Mouse (Mus musculus): ENCODE data around the gene Col11a2. TPM values are rescaled to one million over a fixed set of nuclear protein-coding genes. Genes with fewer than 3 reads are reported as not detected.
"Not testable (repeated sequence)": the region's sequence is repeated elsewhere in the genome, so short reads cannot be mapped to it uniquely, and the experiment has no call there.

Col11a2 gene
- polyA plus RNA-seq, 1 experiment = 0.94 TPM

GRCm38 (mm10) chr17:33999341-34000149 is 39.7 kb upstream of the Col11a2 start:
- H3K79me2 ChIP-seq (ENCODE audit: control insufficient read depth, insufficient read depth) = no peaks in the 10 kb centered on the region
- H3ac ChIP-seq (ENCODE audit: control insufficient read depth, insufficient read length) = peak overlapping the region; percentile 46
- no peak for TF ChIP-seq POLR2AphosphoS2 (IDR thresholded peaks at IDR 0.05; ENCODE audit: insufficient read length, low read depth)
- no peak overlapping the region for H3K4me2 ChIP-seq (ENCODE audit: low read depth)
- no peaks in the 10 kb centered on the region for H3K27me3 ChIP-seq (ENCODE audit: control insufficient read depth, insufficient read depth, insufficient read length)
- H3K36me3 ChIP-seq (ENCODE audit: control insufficient read depth, insufficient read depth) = no peaks in the 10 kb centered on the region
- H3K4me3 ChIP-seq = no peak overlapping the region

DNA sequence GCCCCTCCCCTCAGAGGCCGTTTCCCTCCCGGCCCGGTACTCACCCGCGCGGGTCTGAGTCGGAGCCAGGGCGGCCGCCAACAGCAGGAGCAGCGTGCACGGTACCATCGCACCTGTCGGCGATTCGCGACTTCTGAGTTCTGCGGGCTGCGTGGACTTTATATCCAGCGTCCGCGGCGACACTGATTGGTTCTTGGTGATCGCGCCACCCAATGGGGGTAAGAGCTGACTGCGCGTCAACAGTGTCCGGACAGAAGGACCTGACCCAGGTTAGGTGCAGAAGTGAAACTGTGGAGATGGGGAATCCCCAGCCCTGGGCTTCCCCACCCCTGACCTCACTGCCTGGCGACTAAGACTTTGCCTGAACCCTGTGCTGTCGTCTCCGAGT is 39.1 kb upstream of the Col11a2 start, which contains the start of gene H2-K1:
TSS of gene H2-K1 (minus strand) at position 198 of the 388 bp plus-strand sequence.
- Histone ChIP-seq H3K27me3 (ENCODE audit: control insufficient read depth, insufficient read depth, insufficient read length) (no peaks in the 10 kb centered on the region), H3K79me2 (ENCODE audit: control insufficient read depth, insufficient read depth) (no peaks in the 10 kb centered on the region), H3K4me2 (ENCODE audit: low read depth) (peak within 1 kb of the TSS; percentile 65), H3K36me3 (ENCODE audit: control insufficient read depth, insufficient read depth) (no peaks in the 10 kb centered on the region), H3ac (ENCODE audit: control insufficient read depth, insufficient read length) (peak within 1 kb of the TSS; percentile 46), H3K4me3 (no peak within 1 kb of the TSS)
- TF ChIP-seq SRF (IDR thresholded peaks at IDR 0.05; ENCODE audit: control insufficient read depth, insufficient read length, low read depth) (no peak), MAX (IDR thresholded peaks at IDR 0.05; ENCODE audit: low read depth) (no peak), MYOD1 (IDR thresholded peaks at IDR 0.05; ENCODE audit: control insufficient read depth in 1 of 3, insufficient read length in 2 of 3, low read depth in 2 of 3) (no peak), REST (IDR thresholded peaks at IDR 0.05; ENCODE audit: insufficient read depth, insufficient read length) (no peak), POLR2A (IDR thresholded peaks at IDR 0.05; ENCODE audit: insufficient read length, low read depth) (peak; percentile 42), CEBPB (IDR thresholded peaks at IDR 0.05; ENCODE audit: insufficient read depth, poor library complexity, severe bottlenecking) (no peak)

DNA sequence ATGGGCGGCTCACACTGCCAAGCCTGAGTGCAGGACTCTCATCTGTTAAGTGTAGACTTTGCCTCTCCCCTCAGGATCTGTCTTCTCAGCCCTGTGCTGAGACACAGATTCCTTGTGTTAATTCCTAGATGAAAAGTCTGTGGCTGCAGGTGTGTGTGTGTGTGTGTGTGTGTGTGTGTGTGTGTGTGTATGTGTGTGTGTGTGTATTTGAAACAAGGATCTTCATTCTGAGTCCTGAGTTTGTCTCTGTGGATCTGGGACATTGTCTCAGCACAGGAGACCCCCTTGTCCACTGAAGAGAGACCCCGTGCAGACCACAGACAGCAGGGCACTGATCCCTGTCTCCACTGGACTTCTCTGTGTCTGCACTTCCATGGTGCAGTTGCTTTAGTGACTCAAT is 38.4 kb upstream of the Col11a2 start:
- not testable (repeated sequence) for H3ac ChIP-seq (ENCODE audit: control insufficient read depth, insufficient read length); H3K27me3 ChIP-seq (ENCODE audit: control insufficient read depth, insufficient read depth, insufficient read length); H3K4me3 ChIP-seq; H3K36me3 ChIP-seq (ENCODE audit: control insufficient read depth, insufficient read depth); H3K79me2 ChIP-seq (ENCODE audit: control insufficient read depth, insufficient read depth)
- peak overlapping the region; percentile 65 for H3K4me2 ChIP-seq (ENCODE audit: low read depth)

- H3K27me3 ChIP-seq (ENCODE audit: control insufficient read depth, insufficient read depth, insufficient read length) = peaks cover 6% of the 10 kb centered on the region
- no peaks in the 10 kb centered on the region for H3K36me3 ChIP-seq (ENCODE audit: control insufficient read depth, insufficient read depth)
- H3K4me3 ChIP-seq = no peak overlapping the region
- no peaks in the 10 kb centered on the region for H3K79me2 ChIP-seq (ENCODE audit: control insufficient read depth, insufficient read depth)
- H3K4me2 ChIP-seq (ENCODE audit: low read depth) = no peak overlapping the region
- TF ChIP-seq MYOG (IDR thresholded peaks at IDR 0.05; ENCODE audit: control insufficient read depth in 1 of 3, insufficient read depth in 1 of 3, insufficient read length in 2 of 3, low read depth in 2 of 3) = no peak
- TF ChIP-seq E2F4 (IDR thresholded peaks at IDR 0.05; ENCODE audit: insufficient read depth) = no peak
- no peak for TF ChIP-seq SRF (IDR thresholded peaks at IDR 0.05; ENCODE audit: control insufficient read depth, insufficient read length, low read depth)
- no peak for TF ChIP-seq MYOD1 (IDR thresholded peaks at IDR 0.05; ENCODE audit: control insufficient read depth in 1 of 3, insufficient read length in 2 of 3, low read depth in 2 of 3)
- no peak for TF ChIP-seq REST (IDR thresholded peaks at IDR 0.05; ENCODE audit: insufficient read depth, insufficient read length)
- no peak for TF ChIP-seq CEBPB (IDR thresholded peaks at IDR 0.05; ENCODE audit: insufficient read depth, poor library complexity, severe bottlenecking)
- no peak for TF ChIP-seq POLR2A (IDR thresholded peaks at IDR 0.05; ENCODE audit: insufficient read length, low read depth)
- no peak for TF ChIP-seq POLR2AphosphoS2 (IDR thresholded peaks at IDR 0.05; ENCODE audit: insufficient read length, low read depth)
- TF ChIP-seq USF1 (IDR thresholded peaks at IDR 0.05; ENCODE audit: low read depth) = no peak
- no peak for TF ChIP-seq TCF3 (IDR thresholded peaks at IDR 0.05; ENCODE audit: insufficient read length, low read depth)
- TF ChIP-seq MAX (IDR thresholded peaks at IDR 0.05; ENCODE audit: low read depth) = no peak
- TF ChIP-seq TCF12 (IDR thresholded peaks at IDR 0.05; ENCODE audit: insufficient read depth, poor library complexity, severe bottlenecking) = no peak
- no peak overlapping the region for H3ac ChIP-seq (ENCODE audit: control insufficient read depth, insufficient read length)
Observed at GRCm38 (mm10) chr17:34003426-34003825, 35.8 kb upstream of the Col11a2 start.

GRCm38 (mm10) chr17:34006570-34006969 is 32.7 kb upstream of the Col11a2 start:
- no peak overlapping the region for H3ac ChIP-seq (ENCODE audit: control insufficient read depth, insufficient read length)
- no peak overlapping the region for H3K4me3 ChIP-seq
- no peaks in the 10 kb centered on the region for H3K36me3 ChIP-seq (ENCODE audit: control insufficient read depth, insufficient read depth)
- H3K27me3 ChIP-seq (ENCODE audit: control insufficient read depth, insufficient read depth, insufficient read length) = peaks cover 6% of the 10 kb centered on the region
- TF ChIP-seq USF1 (IDR thresholded peaks at IDR 0.05; ENCODE audit: low read depth) (no peak), MYOD1 (IDR thresholded peaks at IDR 0.05; ENCODE audit: control insufficient read depth in 1 of 3, insufficient read length in 2 of 3, low read depth in 2 of 3) (peak in 2 of 3 experiments; percentile 16 to 52)
- no peaks in the 10 kb centered on the region for H3K79me2 ChIP-seq (ENCODE audit: control insufficient read depth, insufficient read depth)
- no peak overlapping the region for H3K4me2 ChIP-seq (ENCODE audit: low read depth)

DNA sequence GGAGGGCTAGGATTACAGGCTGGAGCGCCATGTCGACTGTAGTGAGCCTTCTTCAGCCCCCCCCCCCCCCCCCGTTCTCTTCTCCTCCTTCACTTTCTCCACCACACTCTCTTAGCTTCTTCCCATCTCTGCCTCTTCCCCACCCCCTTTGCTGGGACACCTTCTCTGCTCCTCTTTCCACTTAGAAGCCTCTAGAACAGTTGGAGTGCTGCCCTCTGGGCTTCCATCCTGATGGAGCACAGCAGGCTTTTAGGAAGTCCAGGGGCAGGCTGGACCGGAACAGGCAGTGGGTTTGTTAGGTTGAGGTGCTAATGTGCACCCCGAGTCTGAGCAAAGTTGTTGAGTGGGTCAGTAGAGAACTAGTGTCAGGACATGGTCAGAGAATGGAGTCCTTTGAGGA is 29.1 kb upstream of the Col11a2 start:
- H3K4me3 ChIP-seq = no peak overlapping the region
- H3K4me2 ChIP-seq (ENCODE audit: low read depth) = no peak overlapping the region
- no peaks in the 10 kb centered on the region for H3K36me3 ChIP-seq (ENCODE audit: control insufficient read depth, insufficient read depth)
- H3K79me2 ChIP-seq (ENCODE audit: control insufficient read depth, insufficient read depth) = no peaks in the 10 kb centered on the region
- H3ac ChIP-seq (ENCODE audit: control insufficient read depth, insufficient read length) = no peak overlapping the region
- H3K27me3 ChIP-seq (ENCODE audit: control insufficient read depth, insufficient read depth, insufficient read length) = peaks cover 6% of the 10 kb centered on the region
- TF ChIP-seq REST (IDR thresholded peaks at IDR 0.05; ENCODE audit: insufficient read depth, insufficient read length) = no peak
- TF ChIP-seq MAX (IDR thresholded peaks at IDR 0.05; ENCODE audit: low read depth) = no peak
- no peak for TF ChIP-seq MYOD1 (IDR thresholded peaks at IDR 0.05; ENCODE audit: control insufficient read depth in 1 of 3, insufficient read length in 2 of 3, low read depth in 2 of 3)
- TF ChIP-seq USF1 (IDR thresholded peaks at IDR 0.05; ENCODE audit: low read depth) = no peak
- no peak for TF ChIP-seq POLR2AphosphoS2 (IDR thresholded peaks at IDR 0.05; ENCODE audit: insufficient read length, low read depth)
- TF ChIP-seq POLR2A (IDR thresholded peaks at IDR 0.05; ENCODE audit: insufficient read length, low read depth) = no peak
- TF ChIP-seq TCF12 (IDR thresholded peaks at IDR 0.05; ENCODE audit: insufficient read depth, poor library complexity, severe bottlenecking) = no peak
- TF ChIP-seq SRF (IDR thresholded peaks at IDR 0.05; ENCODE audit: control insufficient read depth, insufficient read length, low read depth) = no peak
- no peak for TF ChIP-seq CEBPB (IDR thresholded peaks at IDR 0.05; ENCODE audit: insufficient read depth, poor library complexity, severe bottlenecking)
- no peak for TF ChIP-seq MYOG (IDR thresholded peaks at IDR 0.05; ENCODE audit: control insufficient read depth in 1 of 3, insufficient read depth in 1 of 3, insufficient read length in 2 of 3, low read depth in 2 of 3)
- TF ChIP-seq E2F4 (IDR thresholded peaks at IDR 0.05; ENCODE audit: insufficient read depth) = no peak
- no peak for TF ChIP-seq TCF3 (IDR thresholded peaks at IDR 0.05; ENCODE audit: insufficient read length, low read depth)
